ENCODE assay signal across 26 mouse cellular contexts in the genomic region with DNA sequence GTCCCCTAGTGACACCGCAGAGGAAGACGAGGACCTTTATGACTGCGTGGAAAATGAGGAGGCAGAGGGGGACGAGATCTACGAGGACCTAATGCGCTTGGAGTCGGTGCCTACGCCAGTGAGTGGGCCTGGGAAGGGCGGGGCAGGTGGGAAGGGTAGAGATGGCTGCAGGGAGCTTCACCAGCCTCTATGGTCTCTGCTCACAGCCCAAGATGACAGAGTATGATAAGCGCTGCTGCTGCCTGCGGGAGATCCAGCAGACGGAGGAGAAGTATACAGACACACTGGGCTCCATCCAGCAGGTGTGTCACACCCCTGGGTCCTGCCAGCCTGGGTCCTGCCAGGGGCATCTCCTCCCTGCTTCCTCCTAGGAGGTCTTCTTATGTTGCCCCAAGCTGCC. TPM values are rescaled to one million over a fixed set of nuclear protein-coding genes. Genes with fewer than 3 reads are reported as not detected.
A peak's percentile ranks its signal among the peaks of the same experiment; 100 is the strongest.
DNase-seq lines count a peak whose midpoint lies in the region; ATAC-seq lines count a peak whose summit lies in the region.
"Had no signal": no experiment of that assay in that cellular context is flagged by ENCODE, and none has a peak within 500 bp of the region (broad histone marks: within the 10 kb centered on the region; RNA-seq: fewer than 3 reads in every experiment).

No protein-coding gene starts in this region.

- 71% methylated on average over 12 of the region's 12 CpGs for WGBS in liver, embryonic 11.5 days
- 59% methylated on average over 12 of the region's 12 CpGs for WGBS in liver, embryonic 13.5 days (ENCODE audit: insufficient replicate concordance)

- no peaks in the 10 kb centered on the region for H3K9me3 ChIP-seq in liver, embryonic 11.5 days (ENCODE audit: control insufficient read depth, low read length)
- H3K9me3 ChIP-seq in liver, embryonic 13.5 days (replicated peaks) = no peaks in the 10 kb centered on the region
- H3K9me3 ChIP-seq: embryonic facial prominence, embryonic 12.5 days; embryonic facial prominence, embryonic 15.5 days had no signal

- H3K27ac ChIP-seq in liver, embryonic 11.5 days (ENCODE audit: low read depth, low read length) = no peak overlapping the region
- H3K27ac ChIP-seq in liver, embryonic 13.5 days = no peak overlapping the region
- H3K27ac ChIP-seq: embryonic facial prominence, embryonic 12.5 days; embryonic facial prominence, embryonic 15.5 days; gastrocnemius, adult 2 months; hindbrain, embryonic 14.5 days; hindbrain, postnatal 0 days had no signal

- no peak overlapping the region for H3K4me3 ChIP-seq in liver, embryonic 11.5 days (ENCODE audit: low read depth, low read length)
- no peak overlapping the region for H3K4me3 ChIP-seq in liver, embryonic 13.5 days (replicated peaks)
- H3K4me3 ChIP-seq: embryonic facial prominence, embryonic 12.5 days; embryonic facial prominence, embryonic 15.5 days; gastrocnemius, adult 2 months had no signal

- no peaks in the 10 kb centered on the region; the same call in 1 of the 2 replicates for H3K4me1 ChIP-seq in liver, embryonic 11.5 days (replicated peaks; ENCODE audit: control insufficient read depth, insufficient read depth, low read length)
- peaks cover 16% of the 10 kb centered on the region for H3K4me1 ChIP-seq in liver, embryonic 13.5 days (replicated peaks)
- H3K4me1 ChIP-seq: embryonic facial prominence, embryonic 12.5 days; embryonic facial prominence, embryonic 15.5 days had no signal

- H3K4me2 ChIP-seq in liver, embryonic 11.5 days = no peak overlapping the region
- H3K4me2 ChIP-seq in liver, embryonic 13.5 days = no peak overlapping the region
- H3K4me2 ChIP-seq: embryonic facial prominence, embryonic 12.5 days; embryonic facial prominence, embryonic 15.5 days; heart, embryonic 11.5 days; hindbrain, embryonic 14.5 days had no signal

- no peaks in the 10 kb centered on the region for H3K27me3 ChIP-seq in liver, embryonic 11.5 days (replicated peaks; ENCODE audit: control insufficient read depth, insufficient read depth, low read length)
- no peaks in the 10 kb centered on the region for H3K27me3 ChIP-seq in liver, embryonic 13.5 days
- H3K27me3 ChIP-seq: CH12.LX; embryonic facial prominence, embryonic 12.5 days; embryonic facial prominence, embryonic 15.5 days had no signal

- H3K36me3 ChIP-seq in liver, embryonic 11.5 days (ENCODE audit: control insufficient read depth, insufficient read depth, low read length) = 0 out of 2 replicates have a peak, but pooled peaks cover 2% of the 10 kb centered on the region
- peaks cover 6% of the 10 kb centered on the region; the same call in 1 of the 2 replicates for H3K36me3 ChIP-seq in liver, embryonic 13.5 days
- H3K36me3 ChIP-seq: embryonic facial prominence, embryonic 12.5 days; embryonic facial prominence, embryonic 15.5 days had no signal

- DNase-seq in liver, embryonic 11.5 days (ENCODE audit: low spot score) = no peak
- no peak for DNase-seq in liver
- no peak for DNase-seq in liver, embryonic 13.5 days
- DNase-seq in urinary bladder, postnatal 14 days (ENCODE audit: low spot score) = no peak
- DNase-seq in testis, postnatal 10 days (ENCODE audit: low spot score) = no peak
- DNase-seq: adrenal gland, adult 2 months; adrenal gland, postnatal 14 days; B cell, adult 2 months; cerebellum, adult 11 months; cerebellum, adult 2 months; cerebellum, adult 9-11 months; cerebellum, postnatal 25 days; forebrain, postnatal 0 days; gastrocnemius, adult 2 months; gastrocnemius, postnatal 14 days; heart, adult 11 months; heart, postnatal 10 days; heart, postnatal 4 days had no signal

- H3K9ac ChIP-seq in liver, embryonic 11.5 days (ENCODE audit: low read depth, low read length) = no peak overlapping the region
- H3K9ac ChIP-seq in liver, embryonic 13.5 days = no peak overlapping the region
- H3K9ac ChIP-seq: embryonic facial prominence, embryonic 12.5 days; embryonic facial prominence, embryonic 15.5 days; forebrain, postnatal 0 days; hindbrain, embryonic 14.5 days had no signal

- peak; percentile 40; the same call in 1 of the 2 replicates for ATAC-seq in liver, embryonic 11.5 days (replicated peaks; ENCODE audit: low FRiP score)
- ATAC-seq in liver, embryonic 13.5 days (ENCODE audit: low read depth) = peak; percentile 54; the same call in 1 of the 2 replicates
- ATAC-seq in megakaryocyte-erythroid progenitor cell, adult 5-6 weeks (replicated peaks; ENCODE audit: low FRiP score, low TSS enrichment, poor library complexity, severe bottlenecking) = peak; percentile 56
- ATAC-seq: forebrain, embryonic 14.5 days; forebrain, postnatal 0 days; hindbrain, postnatal 0 days had no signal

RNA-seq across cellular contexts. Expression of a gene that starts 18.1 kb away (rescaled TPM):
- 18.7 and 20.6 TPM in 2 replicates for polyA plus RNA-seq in liver, embryonic 11.5 days (2014; fragmentation: Nextera tagmentation; extraction: Ambion mirVana)
- polyA plus RNA-seq in liver, embryonic 13.5 days (2015; fragmentation: Nextera tagmentation; extraction: Ambion mirVana) = 11.6 and 12.5 TPM in 2 replicates
- total RNA-seq in megakaryocyte-erythroid progenitor cell, adult 5-6 weeks (2014; fragmentation: Nextera tagmentation) = 39.2 and 44.7 TPM in 2 replicates
- 86.4 and 126 TPM in 2 replicates for total RNA-seq in megakaryocyte-erythroid progenitor cell, adult 5-6 weeks (2017)

RNA-seq across cellular contexts. Expression of a gene that starts 47.8 kb away (rescaled TPM):
- 25.5 and 25.9 TPM in 2 replicates for polyA plus RNA-seq in liver, embryonic 11.5 days (2014; fragmentation: Nextera tagmentation; extraction: Ambion mirVana)
- polyA plus RNA-seq in liver, embryonic 13.5 days (2015; fragmentation: Nextera tagmentation; extraction: Ambion mirVana) = 10.4 and 11.9 TPM in 2 replicates
- 3.9 and 4.5 TPM in 2 replicates for total RNA-seq in megakaryocyte-erythroid progenitor cell, adult 5-6 weeks (2014; fragmentation: Nextera tagmentation)
- total RNA-seq in megakaryocyte-erythroid progenitor cell, adult 5-6 weeks (2017) = 8.3 and 10.0 TPM in 2 replicates

RNA-seq across cellular contexts. Expression of a gene that starts 48.8 kb away (rescaled TPM):
- 26.5 and 30.7 TPM in 2 replicates for polyA plus RNA-seq in liver, embryonic 11.5 days (2014; fragmentation: Nextera tagmentation; extraction: Ambion mirVana)
- 13.7 and 15.2 TPM in 2 replicates for polyA plus RNA-seq in liver, embryonic 13.5 days (2015; fragmentation: Nextera tagmentation; extraction: Ambion mirVana)
- 18.7 and 23.9 TPM in 2 replicates for total RNA-seq in megakaryocyte-erythroid progenitor cell, adult 5-6 weeks (2014; fragmentation: Nextera tagmentation)
- total RNA-seq in megakaryocyte-erythroid progenitor cell, adult 5-6 weeks (2017) = 6.2 and 10.6 TPM in 2 replicates
